Mouse (Mus musculus): ENCODE measurements around the gene Rftn2. TPM values are rescaled to one million over a fixed set of nuclear protein-coding genes. Genes with fewer than 3 reads are reported as not detected.

The Rftn2 gene
- polyA plus RNA-seq, 2 experiments: 24.3 to 27.0 TPM

GRCm38 (mm10) chr1:55228256-55228884 is 1.8 kb upstream of the Rftn2 start:
- TF ChIP-seq POLR2A (IDR thresholded peaks at IDR 0.05; ENCODE audit: borderline replicate concordance, extremely low read depth, insufficient read depth, insufficient read length): no peak
- Histone ChIP-seq H3K4me2 (replicated peaks; ENCODE audit: low read depth, low read length, severe bottlenecking) (no peak overlapping the region), H3K4me1 (ENCODE audit: control insufficient read depth, insufficient read depth, low read length) (peaks cover 13% of the 10 kb centered on the region; the same call in 1 of the 2 replicates), H3K36me3 (ENCODE audit: control insufficient read depth, insufficient read depth, low read length) (no peaks in the 10 kb centered on the region), H3K9ac (ENCODE audit: low read depth, low read length, severe bottlenecking) (no peak overlapping the region), H3K4me3 (replicated peaks; ENCODE audit: low read length) (no peak overlapping the region), H3K9me3 (ENCODE audit: control insufficient read depth, low read length) (no peaks in the 10 kb centered on the region), H3K27me3 (ENCODE audit: control insufficient read depth, insufficient read depth, low read length) (no peaks in the 10 kb centered on the region), H3K27ac (replicated peaks; ENCODE audit: low read depth, low read length) (no peak overlapping the region)
- DNase-seq (ENCODE audit: low spot score): no peak
- no peak for ATAC-seq (ENCODE audit: low FRiP score, low read depth)
- WGBS: 86% methylated on average over 8 of the region's 8 CpGs

GRCm38 (mm10) chr1:55227376-55227775 is 794 bp upstream of the Rftn2 start:
- WGBS: 24% methylated on average over 1 of the region's 1 CpGs
- DNase-seq (ENCODE audit: low spot score) (no peak), ATAC-seq (ENCODE audit: low FRiP score, low read depth) (no peak)
- H3K27me3 ChIP-seq (ENCODE audit: control insufficient read depth, insufficient read depth, low read length): no peaks in the 10 kb centered on the region
- H3K4me1 ChIP-seq (ENCODE audit: control insufficient read depth, insufficient read depth, low read length): peaks cover 22% of the 10 kb centered on the region
- peak overlapping the region; percentile 29 for H3K4me2 ChIP-seq (replicated peaks; ENCODE audit: low read depth, low read length, severe bottlenecking)
- H3K36me3 ChIP-seq (ENCODE audit: control insufficient read depth, insufficient read depth, low read length): no peaks in the 10 kb centered on the region
- no peaks in the 10 kb centered on the region for H3K9me3 ChIP-seq (ENCODE audit: control insufficient read depth, low read length)
- no peak overlapping the region for H3K27ac ChIP-seq (replicated peaks; ENCODE audit: low read depth, low read length)
- TF ChIP-seq POLR2A (IDR thresholded peaks at IDR 0.05; ENCODE audit: borderline replicate concordance, extremely low read depth, insufficient read depth, insufficient read length): no peak
- no peak overlapping the region for H3K9ac ChIP-seq (ENCODE audit: low read depth, low read length, severe bottlenecking)
- H3K4me3 ChIP-seq (replicated peaks; ENCODE audit: low read length): no peak overlapping the region

GRCm38 (mm10) chr1:55225398-55225797 is 1.2 kb downstream of the Rftn2 start:
- peak; percentile 6; the same call in 1 of the 2 replicates for TF ChIP-seq POLR2A (IDR thresholded peaks at IDR 0.05; ENCODE audit: borderline replicate concordance, extremely low read depth, insufficient read depth, insufficient read length)
- H3K27me3 ChIP-seq (ENCODE audit: control insufficient read depth, insufficient read depth, low read length): no peaks in the 10 kb centered on the region
- ATAC-seq (ENCODE audit: low FRiP score, low read depth) (peak; percentile 31; the same call in 1 of the 2 replicates), DNase-seq (ENCODE audit: low spot score) (no peak)
- H3K4me1 ChIP-seq (ENCODE audit: control insufficient read depth, insufficient read depth, low read length): peaks cover 26% of the 10 kb centered on the region
- peak overlapping the region; percentile 48 for H3K4me3 ChIP-seq (replicated peaks; ENCODE audit: low read length)
- 20% methylated on average over 3 of the region's 3 CpGs for WGBS
- H3K4me2 ChIP-seq (replicated peaks; ENCODE audit: low read depth, low read length, severe bottlenecking): peak overlapping the region; percentile 54
- no peaks in the 10 kb centered on the region for H3K9me3 ChIP-seq (ENCODE audit: control insufficient read depth, low read length)
- H3K9ac ChIP-seq (ENCODE audit: low read depth, low read length, severe bottlenecking): peak overlapping the region; percentile 70
- H3K36me3 ChIP-seq (ENCODE audit: control insufficient read depth, insufficient read depth, low read length): no peaks in the 10 kb centered on the region
- H3K27ac ChIP-seq (replicated peaks; ENCODE audit: low read depth, low read length): peak overlapping the region; percentile 87

- no peaks in the 10 kb centered on the region for H3K36me3 ChIP-seq (ENCODE audit: control insufficient read depth, insufficient read depth, low read length)
- peak overlapping the region; percentile 70 for H3K9ac ChIP-seq (ENCODE audit: low read depth, low read length, severe bottlenecking)
- DNase-seq (ENCODE audit: low spot score): peak; percentile 64
- H3K9me3 ChIP-seq (ENCODE audit: control insufficient read depth, low read length): no peaks in the 10 kb centered on the region
- peak overlapping the region; percentile 48 for H3K4me3 ChIP-seq (replicated peaks; ENCODE audit: low read length)
- 19% methylated on average over 11 of the region's 11 CpGs for WGBS
- no peaks in the 10 kb centered on the region for H3K27me3 ChIP-seq (ENCODE audit: control insufficient read depth, insufficient read depth, low read length)
- no peak overlapping the region for H3K27ac ChIP-seq (replicated peaks; ENCODE audit: low read depth, low read length)
- peak overlapping the region; percentile 54 for H3K4me2 ChIP-seq (replicated peaks; ENCODE audit: low read depth, low read length, severe bottlenecking)
- no peak for TF ChIP-seq POLR2A (IDR thresholded peaks at IDR 0.05; ENCODE audit: borderline replicate concordance, extremely low read depth, insufficient read depth, insufficient read length)
- 0 out of 2 replicates have a peak, but pooled peaks have one; percentile 21 for ATAC-seq (ENCODE audit: low FRiP score, low read depth)
- H3K4me1 ChIP-seq (ENCODE audit: control insufficient read depth, insufficient read depth, low read length): peaks cover 26% of the 10 kb centered on the region
Observed at GRCm38 (mm10) chr1:55224111-55224510, 2.5 kb downstream of the Rftn2 start.

GRCm38 (mm10) chr1:55223026-55223425 is 3.6 kb downstream of the Rftn2 start:
- Histone ChIP-seq H3K4me3 (replicated peaks; ENCODE audit: low read length) (no peak overlapping the region), H3K9ac (ENCODE audit: low read depth, low read length, severe bottlenecking) (no peak overlapping the region), H3K36me3 (ENCODE audit: control insufficient read depth, insufficient read depth, low read length) (no peaks in the 10 kb centered on the region), H3K27me3 (ENCODE audit: control insufficient read depth, insufficient read depth, low read length) (no peaks in the 10 kb centered on the region), H3K4me1 (ENCODE audit: control insufficient read depth, insufficient read depth, low read length) (peaks cover 26% of the 10 kb centered on the region), H3K4me2 (replicated peaks; ENCODE audit: low read depth, low read length, severe bottlenecking) (0 out of 2 replicates have a peak overlapping the region, but pooled peaks have one; percentile 4), H3K9me3 (ENCODE audit: control insufficient read depth, low read length) (no peaks in the 10 kb centered on the region), H3K27ac (replicated peaks; ENCODE audit: low read depth, low read length) (no peak overlapping the region)
- DNase-seq (ENCODE audit: low spot score): no peak
- no peak for ATAC-seq (ENCODE audit: low FRiP score, low read depth)
- WGBS: 81% methylated on average over 7 of the region's 7 CpGs
- TF ChIP-seq POLR2A (IDR thresholded peaks at IDR 0.05; ENCODE audit: borderline replicate concordance, extremely low read depth, insufficient read depth, insufficient read length): no peak
